7 mouse cellular contexts compared by ENCODE assay signal in the genomic region with DNA sequence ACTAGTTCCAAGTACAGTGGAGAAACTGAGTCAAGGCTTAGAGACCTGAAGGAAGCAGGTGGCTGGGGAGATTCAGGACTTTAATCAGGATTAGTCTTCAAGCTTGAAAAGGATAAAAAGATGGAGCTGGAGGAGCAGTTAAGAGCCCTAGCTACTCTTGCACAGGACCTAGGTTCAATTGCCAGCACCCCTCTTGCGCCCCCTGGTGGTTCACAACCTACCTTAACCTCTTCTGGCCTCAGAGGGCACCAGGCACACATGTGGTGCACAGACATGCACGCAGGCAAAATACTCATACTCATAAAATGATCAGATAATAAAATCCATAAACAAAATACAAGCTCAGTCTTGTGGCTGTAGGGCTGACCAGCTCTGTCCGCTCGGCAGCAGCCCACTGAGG. TPM values are rescaled to one million over a fixed set of nuclear protein-coding genes. Genes with fewer than 3 reads are reported as not detected.
DNase-seq lines count a peak whose midpoint lies in the region; ATAC-seq and TF ChIP-seq lines count a peak whose summit lies in the region.

No protein-coding gene starts in this region.

- WGBS in kidney, embryonic 14.5 days = 51% methylated on average over 4 of the region's 4 CpGs
- WGBS in liver, postnatal 0 days (ENCODE audit: insufficient replicate concordance) = 53% methylated on average over 4 of the region's 4 CpGs

- no peak overlapping the region for H3K9ac ChIP-seq in kidney, embryonic 14.5 days (ENCODE audit: low read depth, low read length)
- H3K9ac ChIP-seq in liver, postnatal 0 days (replicated peaks) = no peak overlapping the region

- H3K4me1 ChIP-seq in E14TG2a.4 (replicated peaks; ENCODE audit: low read depth, low read length) = peaks cover 28% of the 10 kb centered on the region
- no peaks in the 10 kb centered on the region for H3K4me1 ChIP-seq in kidney, embryonic 14.5 days (ENCODE audit: control insufficient read depth, insufficient read depth, low read length)
- H3K4me1 ChIP-seq in liver, postnatal 0 days (ENCODE audit: insufficient read depth) = peaks cover 6% of the 10 kb centered on the region; the same call in 1 of the 2 replicates

- intact Hi-C loops in gastrocnemius, adult 2 months (cut with DNase I) = loop anchor here (10.0 kb wide), 1 partner anchor 188 kb away; no protein-coding TSS in a partner anchor

- H3K36me3 ChIP-seq in E14TG2a.4 (ENCODE audit: insufficient read depth, low read length) = peaks cover 2% of the 10 kb centered on the region; the same call in 1 of the 2 replicates
- H3K36me3 ChIP-seq in kidney, embryonic 14.5 days (ENCODE audit: control insufficient read depth, insufficient read depth, low read length) = no peaks in the 10 kb centered on the region
- no peaks in the 10 kb centered on the region for H3K36me3 ChIP-seq in liver, postnatal 0 days (replicated peaks; ENCODE audit: insufficient read depth, low read length)

- 0 out of 2 replicates have a peak, but pooled peaks have one; percentile 37 for ATAC-seq in kidney, embryonic 14.5 days (ENCODE audit: low FRiP score, low TSS enrichment)
- peak; percentile 68 for ATAC-seq in liver, postnatal 0 days

- H3K4me2 ChIP-seq in kidney, embryonic 14.5 days (replicated peaks; ENCODE audit: low read depth, low read length) = no peak overlapping the region
- no peak overlapping the region for H3K4me2 ChIP-seq in liver, postnatal 0 days (ENCODE audit: low read depth, low read length)

- peak; percentile 81 for TF ChIP-seq CTCF in E14TG2a.4 (conservative IDR thresholded peaks at IDR 0.05; ENCODE audit: low read length)
- peak; percentile 87 for TF ChIP-seq CTCF in gastrocnemius, adult 2 months (IDR thresholded peaks at IDR 0.05)
- peak; percentile 92 for TF ChIP-seq CTCF in liver, postnatal 0 days (IDR thresholded peaks at IDR 0.05; ENCODE audit: low read depth)

- TF ChIP-seq EP300 in liver, postnatal 0 days (IDR thresholded peaks at IDR 0.05; ENCODE audit: low read depth) = no peak

- no peaks in the 10 kb centered on the region for H3K27me3 ChIP-seq in E14TG2a.4 (ENCODE audit: insufficient read depth, low read length)
- no peaks in the 10 kb centered on the region for H3K27me3 ChIP-seq in kidney, embryonic 14.5 days (ENCODE audit: control insufficient read depth, insufficient read depth, low read length)
- H3K27me3 ChIP-seq in liver, postnatal 0 days (ENCODE audit: insufficient read depth, low read length) = no peaks in the 10 kb centered on the region

- no peaks in the 10 kb centered on the region for H3K9me3 ChIP-seq in E14TG2a.4 (ENCODE audit: low read length)
- no peaks in the 10 kb centered on the region for H3K9me3 ChIP-seq in kidney, embryonic 14.5 days (ENCODE audit: control insufficient read depth, low read length)
- no peaks in the 10 kb centered on the region for H3K9me3 ChIP-seq in liver, postnatal 0 days (ENCODE audit: low read length)

- H3K4me3 ChIP-seq in E14TG2a.4 (replicated peaks; ENCODE audit: low read length) = no peak overlapping the region
- H3K4me3 ChIP-seq in gastrocnemius, adult 2 months = no peak overlapping the region
- no peak overlapping the region for H3K4me3 ChIP-seq in kidney, embryonic 14.5 days (ENCODE audit: low read length)
- no peak overlapping the region for H3K4me3 ChIP-seq in liver, postnatal 0 days (ENCODE audit: low read depth, low read length)

- DNase-seq in A20 (ENCODE audit: low read depth, low spot score) = peak; percentile 81
- peak; percentile 67 for DNase-seq in c-Kit-positive CD71-negative TER-119-negative erythroid progenitor cells, embryonic 14.5 days (ENCODE audit: low read depth)
- DNase-seq in gastrocnemius, adult 2 months = peak; percentile 87
- DNase-seq in liver, postnatal 0 days = peak; percentile 87
- DNase-seq in skeletal muscle tissue, adult 2 months (ENCODE audit: low read depth, low spot score) = peak; percentile 68

- H3K27ac ChIP-seq in gastrocnemius, adult 2 months = no peak overlapping the region
- no peak overlapping the region for H3K27ac ChIP-seq in kidney, embryonic 14.5 days (ENCODE audit: low read depth, low read length)
- H3K27ac ChIP-seq in liver, postnatal 0 days (ENCODE audit: low read depth) = no peak overlapping the region

RNA-seq across cellular contexts. Expression of a gene that starts 15.8 kb away (rescaled TPM):
- total RNA-seq in gastrocnemius, adult 2 months (2021) = 100 to 1,000 TPM; 142 to 160 TPM
- polyA plus RNA-seq in kidney, embryonic 14.5 days (2014; fragmentation: Nextera tagmentation; extraction: Ambion mirVana) = 266 and 271 TPM in 2 replicates
- polyA plus RNA-seq in liver, postnatal 0 days (2015; fragmentation: Nextera tagmentation; extraction: Ambion mirVana) = 89.8 and 96.5 TPM in 2 replicates
